Mouse (Mus musculus) testis, postnatal 10 days (tissue): ENCODE measurements around the gene Ddx1.
A peak's percentile ranks its signal among the peaks of the same experiment; 100 is the strongest.
"Not testable (repeated sequence)": the region's sequence is repeated elsewhere in the genome, so short reads cannot be mapped to it uniquely, and the experiment has no call there.

Experiments
- DNase-seq: peaks from one replicate; pipeline ENCODE4 v3.0.0; 2021; ENCODE audit warnings: low spot score

Ddx1 gene

DNA sequence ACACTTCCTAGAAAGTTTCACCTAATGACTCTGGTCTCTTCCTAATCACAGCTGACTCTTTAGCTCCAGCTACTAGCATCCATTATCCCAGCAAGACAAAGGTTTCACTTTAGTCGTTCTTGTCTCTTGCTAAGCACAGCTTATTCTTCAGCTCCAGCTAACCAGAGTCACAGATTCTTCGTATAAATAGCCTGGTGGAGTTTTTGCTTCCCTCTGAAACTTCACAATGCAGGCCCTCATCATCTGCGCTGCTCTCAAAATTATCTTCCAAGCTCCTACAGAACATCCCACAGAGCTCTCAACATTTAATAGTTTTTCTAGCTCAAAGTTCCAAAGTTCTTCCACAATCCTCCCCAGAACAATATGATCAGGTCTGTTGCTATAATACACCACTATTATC lies 43.3 kb downstream of the Ddx1 start:
- DNase-seq: no peak

DNA sequence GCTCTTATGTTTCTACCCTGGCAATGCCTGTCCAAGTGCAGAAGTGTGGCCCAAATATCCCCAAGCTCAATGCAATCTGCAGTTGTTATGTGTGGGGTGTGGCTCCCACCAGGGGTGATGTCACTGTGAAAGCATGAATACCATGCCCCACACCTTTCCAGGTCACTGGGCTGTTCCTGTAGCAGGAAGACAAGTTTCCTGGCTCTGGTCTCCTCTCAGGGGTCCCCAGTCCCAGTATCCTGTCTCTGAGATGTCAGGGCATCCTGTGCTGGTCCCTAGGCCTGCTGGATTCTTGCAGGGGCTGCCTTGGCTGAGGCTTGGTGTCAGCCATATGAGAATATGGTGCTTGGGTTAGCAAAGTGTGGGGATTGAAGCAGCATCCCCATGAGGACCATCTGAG lies 46.7 kb downstream of the Ddx1 start:
- no peak for DNase-seq

DNA sequence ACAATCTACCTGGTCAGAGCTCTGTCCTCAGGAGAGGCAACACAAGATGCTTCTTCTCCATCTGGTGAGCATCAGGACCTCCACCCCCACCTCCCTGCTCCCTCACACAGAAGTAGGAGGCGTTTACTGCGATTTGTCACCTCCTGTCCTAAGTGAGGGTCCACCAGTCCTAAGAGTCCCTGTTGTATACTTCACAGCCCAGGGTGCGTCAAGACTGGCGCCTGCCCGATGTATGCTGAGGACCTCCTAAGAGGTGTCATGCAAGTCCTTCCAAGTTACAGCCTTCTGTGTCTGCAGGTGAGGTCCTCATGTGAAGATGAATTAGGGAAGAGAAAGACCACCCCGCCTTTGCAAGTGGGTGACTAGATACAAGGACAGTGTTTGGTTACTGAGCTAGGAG lies 48.4 kb downstream of the Ddx1 start:
- no peak for DNase-seq

DNA sequence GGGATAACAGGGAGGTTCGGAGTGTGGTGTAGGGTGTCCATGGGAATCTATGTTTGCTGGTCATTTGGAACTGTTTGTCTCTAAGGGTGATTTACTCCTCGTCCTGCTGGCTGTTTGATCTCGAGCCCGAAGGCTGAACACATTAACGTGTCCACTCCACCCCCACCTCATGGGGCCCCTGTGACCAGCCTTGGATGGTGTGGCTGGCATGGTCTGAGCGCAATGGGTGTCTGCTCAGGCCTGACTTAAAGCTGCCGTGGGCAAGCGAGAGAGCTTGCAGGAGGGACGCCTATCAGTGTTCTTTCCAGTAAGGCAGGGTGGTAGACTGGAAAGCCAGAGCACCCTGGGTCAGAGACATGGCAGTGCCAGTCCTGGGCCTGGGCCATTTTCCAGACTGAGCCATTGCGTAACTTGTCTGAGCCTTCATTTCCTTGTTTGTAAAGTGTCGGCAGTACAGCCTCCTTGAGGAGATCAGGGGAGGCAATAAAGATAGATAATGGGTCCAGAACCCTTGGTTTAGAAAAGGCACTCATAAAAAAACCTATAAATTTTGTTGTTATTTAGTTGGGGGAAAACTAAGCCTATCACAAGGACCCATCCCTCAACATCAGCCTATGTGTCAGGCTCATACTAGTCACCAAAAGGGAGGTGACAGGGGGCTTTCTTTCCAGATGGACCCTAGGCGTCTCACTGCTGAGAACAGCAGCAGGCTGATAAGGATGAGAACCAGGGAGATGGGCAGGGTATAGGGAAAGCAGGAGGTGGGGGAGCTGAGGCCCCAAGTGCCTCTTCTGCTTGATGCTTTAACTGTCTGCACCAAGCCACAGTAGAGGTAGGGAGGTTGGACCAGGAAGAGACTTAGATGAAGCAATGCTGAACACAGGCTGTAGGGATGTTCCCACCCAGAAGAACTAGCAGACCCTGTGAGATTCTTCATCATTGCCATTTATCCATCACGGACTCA lies 49.4 kb downstream of the Ddx1 start:
- no peak for DNase-seq

DNA sequence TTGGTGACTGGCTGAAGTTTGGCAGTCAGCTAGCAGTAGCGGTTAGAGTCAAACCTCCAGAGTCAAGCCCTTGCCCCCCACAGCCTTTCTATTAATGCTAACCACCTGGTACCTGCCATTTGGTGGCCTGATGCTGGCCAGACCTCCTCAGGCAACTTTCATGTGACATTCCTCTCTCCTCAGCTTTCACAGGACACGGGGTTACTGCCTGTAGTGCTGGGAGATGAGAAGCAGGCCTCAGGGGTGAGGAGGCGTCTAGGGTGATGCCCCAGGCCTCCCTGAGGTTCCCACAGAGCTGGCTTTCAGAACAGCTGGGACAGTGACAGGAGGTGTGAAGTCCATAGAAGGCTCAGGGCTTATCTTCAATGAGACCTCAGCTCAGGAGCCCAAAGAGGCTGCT lies 50.9 kb downstream of the Ddx1 start:
- no peak for DNase-seq

DNA sequence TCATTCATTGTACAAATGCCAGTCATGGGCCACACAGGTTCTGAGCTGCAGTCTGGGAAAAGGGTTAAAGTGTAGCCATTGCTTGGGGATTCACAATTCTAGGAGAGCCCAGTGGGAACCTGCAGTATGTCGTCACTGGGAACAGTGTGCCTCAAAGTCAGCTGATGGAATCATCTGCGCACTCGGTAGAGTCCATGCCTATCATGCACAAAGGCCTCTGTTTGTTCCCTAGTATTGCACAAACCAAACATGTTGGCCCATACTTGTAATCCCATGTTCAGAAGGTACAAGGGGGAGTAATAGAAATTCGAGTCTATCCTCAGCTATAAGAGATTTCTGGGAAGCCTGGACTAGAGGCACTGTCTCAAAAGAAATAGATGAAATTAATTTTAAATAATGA lies 52.9 kb downstream of the Ddx1 start:
- no peak for DNase-seq

DNA sequence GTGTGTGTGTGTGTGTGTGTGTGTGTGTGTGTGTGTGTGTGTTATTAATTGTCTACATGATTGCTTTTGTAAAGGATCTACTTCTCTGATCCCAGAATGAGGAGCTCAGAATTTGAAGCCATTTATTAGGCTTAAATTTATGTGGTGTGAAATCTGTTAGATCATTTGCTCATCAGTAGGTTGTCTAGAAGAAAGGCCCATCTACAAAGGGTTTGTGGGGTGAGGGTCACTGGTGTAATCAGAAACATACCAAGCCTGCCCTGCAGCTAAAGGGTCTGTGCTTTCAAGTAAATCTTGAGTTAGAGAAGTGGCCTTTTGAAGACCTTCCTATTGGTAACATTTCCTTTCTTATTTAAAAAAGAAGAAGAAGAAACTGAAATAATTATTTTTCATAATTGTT lies 53.5 kb downstream of the Ddx1 start:
- no peak for DNase-seq

DNA sequence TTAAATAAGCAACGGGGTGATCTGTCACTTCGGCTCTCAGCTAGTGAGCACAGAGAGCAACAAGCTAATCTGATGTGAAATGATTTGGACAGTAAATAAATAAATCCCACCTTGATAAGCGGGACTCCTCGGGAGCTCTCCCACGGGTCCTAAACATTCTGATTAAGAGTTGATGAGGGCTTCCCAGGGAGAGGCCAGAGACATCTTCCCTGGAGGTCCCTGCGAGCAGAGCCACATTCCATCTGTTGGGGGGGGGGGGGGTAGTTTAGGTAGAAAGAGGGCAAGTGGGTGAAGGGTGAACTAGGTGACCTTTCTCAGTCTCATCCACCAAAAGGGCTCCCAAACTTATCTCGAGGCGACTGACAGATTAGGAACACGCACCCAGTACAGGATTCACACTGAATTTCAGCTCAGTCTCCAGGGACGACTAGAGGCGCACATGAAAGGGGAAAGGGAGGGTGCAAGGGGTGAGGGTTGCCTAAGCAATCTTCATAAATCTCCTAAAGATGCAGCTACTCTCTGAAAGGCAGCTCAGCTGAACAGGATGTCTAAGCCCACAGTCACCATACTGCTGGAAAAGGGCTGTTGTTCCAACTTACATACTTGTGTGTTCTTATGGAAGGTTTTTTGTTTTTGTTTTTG lies 60.8 kb downstream of the Ddx1 start:
- no peak for DNase-seq

DNA sequence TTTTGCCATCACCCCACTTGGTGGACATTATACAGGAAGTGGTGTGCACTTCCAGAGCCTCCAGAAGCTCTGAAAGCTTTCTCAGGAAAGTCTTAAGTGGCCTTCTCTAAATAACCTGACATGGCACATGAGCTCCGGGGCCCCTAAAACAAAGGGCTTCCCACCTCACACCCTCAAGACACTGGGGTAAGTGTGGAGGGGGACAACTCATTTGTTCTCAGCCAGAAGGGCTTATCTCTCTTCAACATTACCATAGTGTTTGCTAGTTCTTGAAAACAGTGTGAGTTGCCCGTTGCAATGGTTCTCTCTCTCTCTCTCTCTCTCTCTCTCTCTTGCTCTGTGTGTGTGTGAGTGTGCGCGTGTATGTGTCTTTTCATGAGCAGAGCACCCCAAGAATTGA lies 62.8 kb downstream of the Ddx1 start:
- DNase-seq: no peak

DNA sequence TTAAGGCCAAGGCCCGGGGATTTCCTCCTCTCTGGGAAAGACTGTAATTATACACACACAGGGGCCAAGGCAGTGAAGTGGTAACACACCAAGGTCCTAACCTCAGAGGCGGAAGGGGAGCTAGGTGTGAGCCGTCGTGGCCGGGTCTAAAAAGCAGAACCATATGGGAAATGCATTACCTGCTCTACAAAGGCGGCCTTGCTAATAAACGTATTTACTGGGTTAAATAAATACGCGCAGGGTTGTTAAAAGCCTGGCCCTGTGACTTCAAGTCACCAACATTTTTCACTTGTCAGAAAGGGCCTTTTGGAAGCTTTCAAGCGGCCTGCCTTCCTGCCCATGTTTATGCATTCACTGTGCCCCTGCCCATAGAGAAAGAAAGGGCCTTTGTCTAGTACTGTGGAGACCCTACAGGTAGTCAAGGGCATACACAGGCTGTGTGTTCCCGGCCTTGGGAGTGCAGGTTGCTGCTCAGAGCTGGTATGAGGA lies 64.1 kb downstream of the Ddx1 start:
- no peak for DNase-seq

DNA sequence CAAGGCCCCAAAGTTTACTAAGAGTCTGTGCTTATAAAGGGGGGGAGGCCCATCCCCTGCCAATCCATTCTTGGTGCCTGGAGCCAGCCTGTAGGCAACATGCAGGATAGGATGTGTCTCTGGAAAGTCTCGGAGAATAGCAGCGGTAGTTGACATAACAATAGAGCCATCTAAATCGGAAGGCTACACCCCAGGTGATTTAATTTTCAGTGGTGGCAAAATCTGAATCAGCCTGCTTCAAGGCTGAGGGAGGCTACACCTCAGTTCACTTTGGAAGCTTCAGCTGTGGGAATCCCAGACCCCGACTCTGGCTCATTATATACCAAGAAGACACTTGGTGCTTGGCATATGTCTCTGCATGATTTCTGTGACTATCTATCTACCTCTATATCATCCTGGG lies 64.9 kb downstream of the Ddx1 start:
- not testable (repeated sequence) for DNase-seq

DNA sequence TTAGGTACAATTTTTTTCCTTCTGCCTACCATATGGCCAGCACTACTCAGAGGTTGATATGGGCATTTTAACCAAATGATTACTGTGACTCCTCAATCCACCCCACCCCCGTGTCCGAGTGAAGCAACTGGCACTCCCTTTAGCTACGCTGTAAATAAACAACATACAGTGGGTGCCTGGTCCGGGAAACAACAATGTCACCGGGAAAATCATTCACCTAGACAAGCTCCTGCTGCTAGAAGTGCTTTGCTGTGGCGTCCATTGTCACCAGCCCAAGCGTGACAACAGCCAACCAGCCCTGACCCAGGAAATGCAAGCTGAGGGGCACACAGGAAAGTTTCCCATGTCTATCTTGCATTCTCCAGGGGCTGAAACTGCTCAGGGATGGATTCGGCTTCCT lies 66.8 kb downstream of the Ddx1 start:
- no peak for DNase-seq

DNA sequence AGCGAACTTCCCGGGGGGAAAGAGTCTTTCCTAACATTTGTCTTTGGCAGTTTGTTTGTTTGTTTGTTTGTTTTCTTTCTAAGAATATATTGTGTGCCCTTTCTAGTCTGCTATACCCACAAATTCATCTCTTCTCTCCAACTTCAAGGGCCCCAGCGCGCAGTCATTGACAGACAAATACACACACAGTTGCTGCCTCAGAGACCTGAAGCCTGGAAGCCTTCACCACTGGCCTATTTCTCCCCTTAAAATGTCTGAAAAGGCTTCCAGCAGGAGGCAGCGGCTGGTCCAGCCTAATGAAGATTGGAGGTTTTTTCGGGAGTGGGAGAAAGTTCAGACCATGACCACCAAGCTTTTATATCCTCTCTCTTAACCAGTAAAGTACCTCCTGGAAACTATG lies 67.3 kb downstream of the Ddx1 start:
- DNase-seq: no peak

DNA sequence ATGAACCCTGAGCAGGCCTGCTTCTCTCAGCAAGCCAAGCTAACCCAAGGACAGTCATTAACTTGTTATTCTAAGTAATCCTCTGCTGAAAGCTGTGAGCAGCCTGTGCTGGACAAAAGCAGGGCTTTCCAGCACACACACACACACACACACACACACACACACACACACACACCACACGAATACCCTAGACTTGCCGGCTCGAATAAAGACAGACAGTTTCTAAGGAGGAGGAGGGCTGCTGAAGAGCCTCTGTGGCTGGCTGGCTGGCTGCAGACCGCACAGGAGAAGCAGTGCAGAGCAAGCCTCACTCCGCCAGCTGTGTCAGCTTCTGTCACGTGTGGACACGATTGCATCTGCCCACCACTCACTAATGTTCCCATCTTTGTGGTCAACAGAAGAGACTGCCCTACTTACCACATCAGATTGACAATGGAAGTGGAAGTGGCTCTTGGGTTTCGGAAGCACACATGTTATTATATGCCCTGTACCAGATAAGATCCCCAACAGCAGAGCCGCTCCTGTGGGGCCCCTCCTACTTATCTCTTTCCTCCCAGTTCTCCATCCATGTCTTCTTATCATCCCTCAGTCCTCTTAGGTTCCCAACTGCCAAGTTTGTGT lies 68.2 kb downstream of the Ddx1 start:
- DNase-seq: peak; percentile 47

DNA sequence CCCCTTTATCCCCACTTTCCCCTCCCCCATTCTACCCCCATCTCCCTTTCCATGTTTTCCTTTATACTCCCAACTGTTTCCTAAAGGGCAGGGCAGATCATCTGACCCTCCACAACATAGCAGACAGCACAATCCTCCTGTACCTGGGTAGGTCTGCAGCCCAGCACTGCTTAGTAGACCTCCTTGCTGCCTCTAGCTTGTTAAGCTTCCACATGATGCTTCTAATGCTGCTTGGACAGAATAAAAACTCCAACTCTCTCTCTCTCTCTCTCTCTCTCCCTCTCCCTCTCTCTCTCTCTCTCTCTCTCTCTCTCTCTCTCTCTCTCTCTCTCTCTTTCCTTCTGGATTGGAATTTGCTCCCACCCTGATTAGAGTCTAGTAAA lies 68.7 kb downstream of the Ddx1 start:
- no peak for DNase-seq

DNA sequence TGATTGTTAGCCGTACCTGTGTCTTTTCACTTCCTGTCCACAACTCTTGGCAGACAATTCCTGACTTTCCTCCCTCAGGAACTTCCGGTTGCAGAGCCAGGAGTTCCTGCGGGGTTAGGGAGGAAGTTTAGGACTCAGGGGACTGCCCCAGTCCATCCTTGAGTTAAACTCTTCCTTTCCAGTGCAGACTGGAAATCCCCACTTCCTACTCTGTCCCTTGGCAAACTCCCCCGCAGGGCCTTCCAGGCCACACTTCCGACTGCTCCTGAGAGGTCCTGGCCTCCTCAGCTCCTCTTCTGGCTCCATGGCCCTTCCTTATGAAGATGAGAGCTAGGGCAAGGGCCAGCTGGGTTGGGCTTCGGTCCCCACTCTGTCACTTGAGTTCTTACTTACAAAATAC lies 71.4 kb downstream of the Ddx1 start:
- DNase-seq: no peak

DNA sequence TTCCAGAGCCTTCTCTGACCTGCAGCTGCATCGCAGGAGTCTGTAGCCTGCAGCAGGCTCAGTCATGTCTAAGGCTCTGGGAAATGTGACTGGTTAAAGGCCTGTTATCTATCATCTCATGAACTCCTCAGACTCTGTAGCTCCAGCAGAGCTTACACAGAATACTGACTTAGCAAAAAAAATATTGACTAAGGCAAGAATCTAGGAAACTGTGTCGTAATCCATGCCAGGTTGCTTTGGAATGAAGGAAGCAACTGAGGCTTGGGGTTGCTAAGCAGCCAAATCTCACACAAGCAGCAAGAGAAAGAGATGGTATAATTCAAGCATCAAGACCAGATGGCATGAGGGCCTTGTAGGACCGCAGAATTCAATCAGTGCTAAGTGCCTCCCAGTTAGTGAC lies 72.1 kb downstream of the Ddx1 start:
- DNase-seq: no peak

DNA sequence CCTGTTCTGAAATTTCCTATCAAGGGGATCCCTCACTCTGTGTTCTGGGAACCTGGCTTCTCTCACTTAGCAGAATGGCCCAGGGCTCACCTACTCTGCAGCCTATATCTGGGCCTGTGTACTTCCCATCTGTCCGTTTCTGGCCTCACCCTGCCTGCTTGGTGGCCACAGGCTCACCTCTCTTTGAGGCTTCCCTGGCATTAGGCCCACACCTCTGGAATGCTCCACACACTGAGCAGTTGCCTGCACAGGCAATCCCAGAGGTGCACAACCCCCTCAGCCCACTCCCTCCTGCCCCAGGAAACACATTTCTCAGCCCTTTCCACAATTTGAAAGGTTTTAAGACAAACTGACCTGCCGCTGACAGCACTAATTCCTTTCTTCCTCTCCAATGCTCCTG lies 72.9 kb downstream of the Ddx1 start:
- no peak for DNase-seq

DNA sequence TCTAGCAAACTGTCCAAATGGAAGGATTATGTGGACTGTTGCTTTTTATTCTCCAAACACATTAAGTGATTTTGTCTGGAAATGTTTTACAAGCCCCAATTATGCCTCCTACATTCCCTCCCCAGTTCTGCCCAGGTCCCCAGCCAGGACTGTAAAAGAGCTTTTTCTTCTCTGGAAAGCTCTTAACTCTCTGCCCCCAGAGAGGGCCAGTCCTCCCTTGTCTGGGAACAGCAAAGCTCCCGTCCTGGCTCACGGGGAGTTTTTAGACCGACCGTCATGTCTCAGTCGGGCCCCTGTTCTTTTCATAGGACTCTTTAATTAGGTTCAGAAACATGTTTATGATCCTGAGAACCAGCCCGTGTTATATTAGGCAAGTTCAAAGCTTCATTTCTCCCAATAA lies 75.0 kb downstream of the Ddx1 start:
- no peak for DNase-seq

DNA sequence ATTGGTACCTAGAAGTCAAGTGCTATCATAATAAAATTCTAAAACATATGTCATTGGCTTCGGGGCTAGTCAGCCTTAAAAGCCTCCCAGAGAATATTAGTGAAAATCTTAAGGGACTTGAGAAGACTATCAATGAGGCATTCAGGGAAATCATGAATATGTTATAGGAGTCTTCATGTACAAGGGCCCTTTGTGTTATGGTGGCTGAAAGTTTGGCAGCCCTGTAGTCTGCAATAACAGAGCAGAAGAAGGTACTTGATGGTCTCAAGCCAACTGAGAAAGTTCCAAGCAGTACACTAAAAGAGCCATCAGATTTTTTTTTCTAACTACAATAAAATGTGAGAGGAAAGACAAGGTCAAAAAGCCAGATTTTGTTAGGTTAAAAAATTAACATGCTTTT lies 80.9 kb downstream of the Ddx1 start:
- DNase-seq: no peak

DNA sequence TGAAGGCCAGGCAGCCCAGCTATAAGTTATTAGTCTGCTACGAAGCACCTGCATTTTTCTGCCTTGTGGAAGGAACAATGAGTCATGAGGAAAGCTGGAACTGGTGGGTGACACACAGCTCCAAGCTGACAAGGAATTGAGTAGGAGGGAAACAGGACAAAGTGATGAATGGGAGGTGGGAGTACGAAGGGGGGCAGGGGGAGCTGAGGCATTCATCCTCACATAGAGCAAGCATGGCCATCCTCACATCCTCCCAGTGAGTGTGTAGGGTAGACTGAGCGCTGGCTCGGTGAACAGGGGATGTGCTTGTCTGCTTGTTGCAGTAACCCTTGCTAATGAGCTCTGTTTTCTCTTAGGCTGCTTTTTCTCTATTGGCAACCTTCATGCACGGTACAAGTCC lies 81.9 kb downstream of the Ddx1 start:
- no peak for DNase-seq
